Mouse (Mus musculus) kidney, adult 2 months (tissue): Measurements from ENCODE around the gene P2rx2. TPM values are rescaled to one million over a fixed set of nuclear protein-coding genes. Genes with fewer than 3 reads are reported as not detected.

Source experiments
- DNase-seq: peaks from one replicate; pipeline ENCODE4 v3.0.0; 2021
- H3K27ac ChIP-seq: fragments of 200-500 bp; 2 replicates; pipeline ENCODE4 v1.5.1; 2012; ENCODE audit warnings: low read depth, low read length, control low read depth, inconsistent platforms; ENCODE audit not compliant: insufficient read depth
- H3K27me3 ChIP-seq: fragments of 200-500 bp; replicated peaks from 2 replicates; pipeline ENCODE4 v1.6.1; 2012; ENCODE audit warnings: mild to moderate bottlenecking, moderate library complexity, low read length, inconsistent platforms; ENCODE audit not compliant: control insufficient read depth, insufficient read depth
- H3K36me3 ChIP-seq: fragments of 200-500 bp; 2 replicates; pipeline ENCODE4 v1.6.1; 2012; ENCODE audit warnings: mild to moderate bottlenecking, moderate library complexity, low read length, inconsistent platforms; ENCODE audit not compliant: control insufficient read depth, insufficient read depth
- H3K4me1 ChIP-seq: fragments of 200-500 bp; 2 replicates; pipeline ENCODE4 v1.6.1; 2011; ENCODE audit warnings: low read length; ENCODE audit not compliant: control insufficient read depth, insufficient read depth
- H3K4me3 ChIP-seq: fragments of 200-500 bp; 2 replicates; pipeline ENCODE4 v1.5.1; 2011; ENCODE audit warnings: mild to moderate bottlenecking, low read depth, low read length, control low read depth; ENCODE audit not compliant: insufficient read depth
- CTCF ChIP-seq: fragments of 200-500 bp; conservative IDR thresholded peaks from 2 replicates; pipeline ENCODE4 v1.5.1; 2011; ENCODE audit warnings: low read depth, mild to moderate bottlenecking, control low read depth, low read length, moderate library complexity, mixed read lengths; ENCODE audit not compliant: insufficient read depth, insufficient read length
- POLR2A ChIP-seq: fragments of 200-500 bp; IDR thresholded peaks from one replicate; pipeline ENCODE4 v1.6.1; 2011; ENCODE audit warnings: low read depth, low read length, control low read depth
- WGBS: fragments of 180-500 bp; shearing (Covaris S2); methylation state at CpG from one replicate; pipeline ENCODE4 v1.1.7; 2018; 5-methylcytosine and 5-hydroxymethylcytosine counted together
- polyA plus RNA-seq: library from polyadenylated mRNA; depleted of rRNA; stranded (reverse); fragments of >200 nt; gene quantifications from 2 replicates; pipeline ENCODE4 v1.2.3, GENCODE M21; 2012; rRNA removed

Gene P2rx2
- 0.59 and 0.90 TPM in 2 replicates for polyA plus RNA-seq

DNA sequence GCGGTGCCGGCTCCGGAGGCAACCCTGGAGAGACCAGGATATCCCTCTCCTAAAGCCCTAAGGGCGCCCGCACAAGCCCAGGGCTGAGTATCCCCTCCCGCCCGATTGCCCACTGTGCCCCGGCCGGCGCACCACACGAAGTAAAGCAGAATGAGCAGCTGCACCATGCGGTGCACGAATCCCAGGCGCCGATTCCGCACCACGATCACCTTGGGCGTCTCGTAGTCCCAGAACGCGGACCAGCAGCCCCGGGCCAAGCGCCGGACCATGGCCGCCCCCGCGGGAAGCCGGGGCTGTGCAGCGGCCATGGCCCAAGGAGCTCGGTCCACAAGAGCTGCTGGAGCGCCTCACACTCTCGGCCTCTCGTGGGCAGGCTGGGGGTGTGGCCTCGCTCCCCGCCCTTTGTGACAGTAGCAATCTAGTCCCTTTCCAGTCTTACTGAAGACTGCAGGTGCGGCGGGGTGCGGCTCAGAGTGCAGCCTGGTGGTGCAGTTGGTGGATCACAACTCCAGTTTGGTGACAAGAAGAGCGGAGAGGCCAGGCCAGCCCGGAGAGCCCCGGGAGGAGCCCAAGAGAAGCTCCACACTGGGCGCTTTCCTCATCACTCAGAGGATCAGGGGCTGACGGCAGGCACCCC, at the start of gene P2rx2:
Gene P2rx2, minus strand, starts transcription at position 565 of the 637 bp plus-strand sequence.
- TF ChIP-seq CTCF = no peak
- TF ChIP-seq POLR2A = no peak
- 2% methylated on average over 43 of the region's 43 CpGs for WGBS
- Histone ChIP-seq H3K27me3 (no peaks in the 10 kb centered on the region), H3K4me3 (peak within 1 kb of the TSS; percentile 40), H3K4me1 (no peaks in the 10 kb centered on the region), H3K27ac (no peak within 1 kb of the TSS), H3K36me3 (no peaks in the 10 kb centered on the region)
- DNase-seq = peak; percentile 65

DNA sequence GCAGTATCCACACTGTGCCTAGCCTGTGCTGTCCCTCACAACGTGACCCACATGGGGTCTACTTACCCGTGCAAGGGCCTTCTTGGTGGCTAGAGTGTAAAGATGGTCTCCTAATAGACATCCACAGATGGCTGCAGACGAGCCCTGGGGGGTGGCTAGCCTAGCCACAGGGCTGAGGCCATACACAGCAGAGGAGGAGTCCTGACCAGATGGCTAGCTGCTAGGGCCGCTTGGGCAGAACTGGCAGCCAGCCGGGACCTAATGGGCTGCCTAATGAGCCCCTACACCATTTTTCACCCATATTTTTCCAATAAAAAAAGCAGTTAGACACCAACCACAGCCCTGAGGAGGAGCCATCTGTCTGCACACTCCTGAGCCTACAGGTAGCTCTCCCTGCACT, 49.7 kb upstream of the P2rx2 start:
- no peak for TF ChIP-seq CTCF
- TF ChIP-seq POLR2A = no peak
- 0 out of 2 replicates have a peak, but pooled peaks cover 8% of the 10 kb centered on the region for H3K4me1 ChIP-seq
- H3K27ac ChIP-seq = no peak overlapping the region
- H3K36me3 ChIP-seq = no peaks in the 10 kb centered on the region
- no peak for DNase-seq
- no peaks in the 10 kb centered on the region for H3K27me3 ChIP-seq
- H3K4me3 ChIP-seq = no peak overlapping the region
- 79% methylated on average over 5 of the region's 5 CpGs for WGBS

- Histone ChIP-seq H3K4me1 (peaks cover 14% of the 10 kb centered on the region), H3K4me3 (no peak overlapping the region), H3K36me3 (no peaks in the 10 kb centered on the region), H3K27ac (no peak overlapping the region), H3K27me3 (no peaks in the 10 kb centered on the region)
- no peak for TF ChIP-seq POLR2A
- no peak for TF ChIP-seq CTCF
- peak; percentile 82 for DNase-seq
- WGBS = 49% methylated on average over 4 of the region's 4 CpGs
Observed at GRCm38 (mm10) chr5:110390631-110391030, 47.6 kb upstream of the P2rx2 start.

DNA sequence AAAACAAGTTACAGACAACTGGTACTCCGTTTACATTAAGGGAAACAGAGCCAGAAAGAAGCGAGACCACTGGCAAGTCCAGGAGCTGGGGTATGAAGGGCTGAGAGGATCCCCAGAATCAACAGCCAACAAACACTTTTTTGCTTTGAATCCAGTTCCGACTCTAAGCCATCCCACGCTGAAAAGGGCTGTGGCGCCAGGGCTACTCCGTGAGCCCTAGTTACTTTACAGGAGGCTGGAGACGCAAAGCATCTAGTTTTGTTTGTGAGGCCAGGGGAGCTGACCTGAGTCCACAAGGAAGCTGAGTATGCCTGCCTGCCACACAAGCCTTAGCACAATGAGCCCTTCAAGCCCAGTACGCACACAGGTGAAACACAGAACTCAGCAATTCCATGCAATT, 44.3 kb upstream of the P2rx2 start:
- WGBS = 24% methylated on average over 8 of the region's 8 CpGs

GRCm38 (mm10) chr5:110386371-110387330, 43.6 kb upstream of the P2rx2 start:
- no peak for TF ChIP-seq POLR2A
- TF ChIP-seq CTCF = no peak
- Histone ChIP-seq H3K27me3 (no peaks in the 10 kb centered on the region), H3K36me3 (no peaks in the 10 kb centered on the region), H3K4me1 (peaks cover 12% of the 10 kb centered on the region), H3K27ac (no peak overlapping the region), H3K4me3 (peak overlapping the region; percentile 50)
- 6% methylated on average over 90 of the region's 90 CpGs for WGBS
- peak; percentile 72 for DNase-seq

More for the DNA sequence above, 44.3 kb upstream of the P2rx2 start:
- DNase-seq = no peak
- Histone ChIP-seq H3K36me3 (no peaks in the 10 kb centered on the region), H3K4me3 (peak overlapping the region; percentile 50), H3K27me3 (no peaks in the 10 kb centered on the region), H3K4me1 (peaks cover 14% of the 10 kb centered on the region), H3K27ac (no peak overlapping the region)
- TF ChIP-seq CTCF = no peak
- no peak for TF ChIP-seq POLR2A

DNA sequence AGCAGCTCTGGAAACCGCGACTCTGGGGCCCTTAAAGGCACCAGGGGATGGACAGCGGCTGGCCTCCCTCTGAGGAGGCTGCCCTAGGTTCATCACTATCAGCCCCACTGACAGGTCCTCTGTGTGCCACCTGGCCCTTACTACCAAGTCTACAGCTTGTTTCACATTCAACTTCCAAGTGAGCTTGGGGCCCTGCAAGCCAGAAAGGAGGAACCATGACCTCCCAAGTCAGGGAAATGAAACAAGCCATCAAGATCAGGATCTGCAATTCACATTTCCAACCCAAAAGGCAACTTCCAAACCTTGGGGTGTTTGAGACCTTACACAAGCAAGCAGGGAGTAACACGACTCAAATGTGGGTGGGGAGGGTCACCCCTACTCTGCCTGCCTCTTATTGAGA, 42.3 kb upstream of the P2rx2 start:
- Histone ChIP-seq H3K27ac (no peak overlapping the region), H3K4me1 (peaks cover 8% of the 10 kb centered on the region), H3K4me3 (no peak overlapping the region), H3K36me3 (no peaks in the 10 kb centered on the region), H3K27me3 (no peaks in the 10 kb centered on the region)
- DNase-seq = no peak
- TF ChIP-seq CTCF (no peak), POLR2A (no peak)
- 79% methylated on average over 4 of the region's 4 CpGs for WGBS

GRCm38 (mm10) chr5:110384491-110384890, 41.5 kb upstream of the P2rx2 start:
- DNase-seq = no peak
- no peak overlapping the region for H3K27ac ChIP-seq
- H3K4me1 ChIP-seq = peaks cover 5% of the 10 kb centered on the region
- TF ChIP-seq POLR2A = no peak
- WGBS = 82% methylated on average over 6 of the region's 6 CpGs
- H3K36me3 ChIP-seq = no peaks in the 10 kb centered on the region
- H3K4me3 ChIP-seq = no peak overlapping the region
- H3K27me3 ChIP-seq = no peaks in the 10 kb centered on the region
